ENCODE assay signal across 8 mouse cellular contexts in genomic region chr1:89071371-89072142, GRCm38 (mm10). TPM values are rescaled to one million over a fixed set of nuclear protein-coding genes. Genes with fewer than 3 reads are reported as not detected.
DNase-seq lines count a peak whose midpoint lies in the region; ATAC-seq lines count a peak whose summit lies in the region.

No protein-coding gene starts in this region.

- H3K4me2 ChIP-seq in hindbrain, embryonic 15.5 days = peak overlapping the region; percentile 89
- peak overlapping the region; percentile 79 for H3K4me2 ChIP-seq in midbrain, embryonic 15.5 days

- H3K9me3 ChIP-seq in heart, embryonic 10.5 days = no peaks in the 10 kb centered on the region
- no peaks in the 10 kb centered on the region for H3K9me3 ChIP-seq in hindbrain, embryonic 15.5 days
- no peaks in the 10 kb centered on the region for H3K9me3 ChIP-seq in midbrain, embryonic 15.5 days

- 4% methylated on average over 15 of the region's 15 CpGs for WGBS in heart, embryonic 10.5 days
- WGBS in hindbrain, embryonic 15.5 days = 4% methylated on average over 15 of the region's 15 CpGs
- 5% methylated on average over 15 of the region's 15 CpGs for WGBS in midbrain, embryonic 15.5 days

- no peak for DNase-seq in heart, embryonic 10.5 days (ENCODE audit: low spot score)
- no peak for DNase-seq in heart, postnatal 36 days
- DNase-seq in layer of hippocampus, postnatal 10 days (ENCODE audit: low spot score in 2 of 2) = no peak
- no peak for DNase-seq in gastrocnemius, postnatal 14 days
- DNase-seq in right cerebral cortex, postnatal 14 days = no peak

- ATAC-seq in hindbrain, embryonic 15.5 days (ENCODE audit: low FRiP score, low read depth) = no peak
- ATAC-seq in midbrain, embryonic 15.5 days (replicated peaks) = no peak

- intact Hi-C loops in heart, postnatal 36 days (cut with DNase I) = loop anchor here (2.0 to 5.0 kb wide), 4 partner anchors 51 to 314 kb away; no protein-coding TSS in a partner anchor
- intact Hi-C loops in gastrocnemius, postnatal 14 days (cut with DNase I; ENCODE audit: low total_unique reads) = loop anchor here (10.0 kb wide), 1 partner anchor 317 kb away; no protein-coding TSS in a partner anchor

- H3K4me1 ChIP-seq in heart, embryonic 10.5 days = peaks cover 64% of the 10 kb centered on the region
- H3K4me1 ChIP-seq in brown adipose tissue, adult 24 weeks (ENCODE audit: control insufficient read depth, insufficient read depth, insufficient read length, low read length) = peaks cover 11% of the 10 kb centered on the region; the same call in 1 of the 2 replicates
- H3K4me1 ChIP-seq in hindbrain, embryonic 15.5 days (replicated peaks) = peaks cover 46% of the 10 kb centered on the region
- H3K4me1 ChIP-seq in midbrain, embryonic 15.5 days = peaks cover 36% of the 10 kb centered on the region

- peak overlapping the region; percentile 96 for H3K4me3 ChIP-seq in heart, embryonic 10.5 days
- H3K4me3 ChIP-seq in brown adipose tissue, adult 24 weeks (ENCODE audit: insufficient read depth, low read depth, low read length) = peak overlapping the region; percentile 86
- H3K4me3 ChIP-seq in hindbrain, embryonic 15.5 days = peak overlapping the region; percentile 89
- H3K4me3 ChIP-seq in midbrain, embryonic 15.5 days = peak overlapping the region; percentile 54

- H3K36me3 ChIP-seq in heart, embryonic 10.5 days = no peaks in the 10 kb centered on the region
- H3K36me3 ChIP-seq in hindbrain, embryonic 15.5 days = no peaks in the 10 kb centered on the region
- H3K36me3 ChIP-seq in midbrain, embryonic 15.5 days (replicated peaks) = no peaks in the 10 kb centered on the region

- no peaks in the 10 kb centered on the region for H3K27me3 ChIP-seq in heart, embryonic 10.5 days (ENCODE audit: insufficient read depth, poor library complexity, severe bottlenecking)
- no peaks in the 10 kb centered on the region for H3K27me3 ChIP-seq in hindbrain, embryonic 15.5 days
- no peaks in the 10 kb centered on the region for H3K27me3 ChIP-seq in midbrain, embryonic 15.5 days (replicated peaks)

- peak overlapping the region; percentile 98 for H3K27ac ChIP-seq in heart, embryonic 10.5 days
- peak overlapping the region; percentile 66 for H3K27ac ChIP-seq in brown adipose tissue, adult 24 weeks (replicated peaks; ENCODE audit: low read depth, low read length)
- peak overlapping the region; percentile 84 for H3K27ac ChIP-seq in hindbrain, embryonic 15.5 days (replicated peaks)
- peak overlapping the region; percentile 76; the same call in 1 of the 2 replicates for H3K27ac ChIP-seq in midbrain, embryonic 15.5 days

- peak overlapping the region; percentile 82 for H3K9ac ChIP-seq in hindbrain, embryonic 15.5 days
- peak overlapping the region; percentile 54 for H3K9ac ChIP-seq in midbrain, embryonic 15.5 days

RNA-seq across cellular contexts. Expression of gene Sh3bp4, which starts 1.3 kb away (rescaled TPM):
- polyA plus RNA-seq in heart, embryonic 10.5 days (2016; fragmentation: Nextera tagmentation; extraction: Ambion mirVana) = 23.4 and 28.3 TPM in 2 replicates
- 10 to 100 TPM; 11.3 to 11.8 TPM for total RNA-seq in heart, postnatal 36 days (2021)
- 3.6 and 4.7 TPM in 2 replicates for polyA plus RNA-seq in brown adipose tissue, adult 24 weeks (2012; ENCODE audit: insufficient read depth, insufficient read length, missing spikeins)
- polyA plus RNA-seq in hindbrain, embryonic 15.5 days (2015; fragmentation: Nextera tagmentation; extraction: Ambion mirVana) = 13.8 and 16.2 TPM in 2 replicates
- polyA plus RNA-seq in midbrain, embryonic 15.5 days (2015; fragmentation: Nextera tagmentation; extraction: Ambion mirVana) = 12.3 and 12.4 TPM in 2 replicates
- 10 to 100 TPM; 41.6 to 42.4 TPM for total RNA-seq in layer of hippocampus, postnatal 10 days (2021)
- 1 to 10 TPM; 5.1 to 6.9 TPM for total RNA-seq in gastrocnemius, postnatal 14 days (2021)
